Mouse (Mus musculus): ENCODE measurements around the gene Mavs. TPM values are rescaled to one million over a fixed set of nuclear protein-coding genes. Genes with fewer than 3 reads are reported as not detected.
"Not testable (repeated sequence)": the region's sequence is repeated elsewhere in the genome, so short reads cannot be mapped to it uniquely, and the experiment has no call there.

The Mavs gene
- polyA plus RNA-seq, 1 experiment from 2014 or later: 32.0 TPM

DNA sequence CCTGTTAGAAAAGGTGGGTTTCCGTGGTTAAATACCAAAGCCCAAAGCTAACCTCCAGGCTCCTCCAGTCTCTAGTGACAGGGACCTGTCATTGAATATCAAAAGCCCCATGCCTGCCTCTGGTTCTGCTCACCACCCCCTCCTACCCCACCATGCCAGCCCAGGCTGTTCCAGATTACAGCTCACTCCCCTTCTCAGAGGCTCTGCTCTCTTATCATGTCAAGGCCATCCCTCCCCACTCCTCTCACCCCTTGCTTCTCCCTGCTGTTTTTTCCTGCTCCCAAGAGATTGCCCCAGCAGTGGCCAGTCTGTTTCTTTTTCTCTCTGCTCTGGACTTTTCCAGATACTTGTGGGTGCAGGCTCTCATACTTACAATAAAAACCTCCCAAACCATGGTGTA lies 10.3 kb upstream of the Mavs start:
- Histone ChIP-seq H3K4me3 (ENCODE audit: low read depth, low read length) (no peak overlapping the region), H3K4me1 (ENCODE audit: control insufficient read depth, low read depth, low read length) (peaks cover 39% of the 10 kb centered on the region), H3K27me3 (ENCODE audit: control insufficient read depth, insufficient read depth, low read depth, low read length) (no peaks in the 10 kb centered on the region), H3K4me2 (ENCODE audit: low read depth, low read length) (peak overlapping the region; percentile 47), H3K9ac (ENCODE audit: low read depth, low read length) (peak overlapping the region; percentile 54), H3K36me3 (ENCODE audit: control insufficient read depth, insufficient read depth) (no peaks in the 10 kb centered on the region), H3K9me3 (replicated peaks; ENCODE audit: control insufficient read depth, low read length) (no peaks in the 10 kb centered on the region), H3K27ac (ENCODE audit: low read length) (peak overlapping the region; percentile 96)
- 35% methylated on average over 1 of the region's 1 CpGs for WGBS (ENCODE audit: insufficient replicate concordance)
- peak; percentile 99 for ATAC-seq (ENCODE audit: low read depth)

DNA sequence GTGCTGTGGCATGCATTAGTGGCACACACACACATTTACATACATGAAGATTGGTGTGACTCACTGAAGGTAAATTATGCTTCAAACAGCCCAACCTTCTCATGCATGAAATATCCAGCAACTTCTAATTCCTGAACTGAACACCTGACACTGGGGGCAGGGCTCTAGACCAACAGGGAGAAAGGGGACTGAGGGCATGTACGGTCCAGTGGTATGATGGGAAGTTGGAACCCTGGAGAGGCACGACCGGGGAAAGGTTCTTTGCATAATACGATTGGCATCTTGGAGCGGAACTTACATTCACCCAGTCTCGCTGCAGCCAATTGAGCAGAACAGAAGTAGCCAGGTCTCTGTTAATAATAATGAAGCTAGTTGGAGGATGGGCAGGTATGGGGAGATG lies 8.7 kb upstream of the Mavs start:
- ATAC-seq (ENCODE audit: low read depth): no peak
- Histone ChIP-seq H3K27me3 (ENCODE audit: control insufficient read depth, insufficient read depth, low read depth, low read length) (no peaks in the 10 kb centered on the region), H3K36me3 (ENCODE audit: control insufficient read depth, insufficient read depth) (no peaks in the 10 kb centered on the region), H3K9me3 (replicated peaks; ENCODE audit: control insufficient read depth, low read length) (no peaks in the 10 kb centered on the region), H3K4me2 (ENCODE audit: low read depth, low read length) (no peak overlapping the region), H3K27ac (ENCODE audit: low read length) (peak overlapping the region; percentile 43; the same call in 1 of the 2 replicates), H3K9ac (ENCODE audit: low read depth, low read length) (no peak overlapping the region), H3K4me1 (ENCODE audit: control insufficient read depth, low read depth, low read length) (peaks cover 39% of the 10 kb centered on the region), H3K4me3 (ENCODE audit: low read depth, low read length) (no peak overlapping the region)
- 90% methylated on average over 6 of the region's 6 CpGs for WGBS (ENCODE audit: insufficient replicate concordance)

DNA sequence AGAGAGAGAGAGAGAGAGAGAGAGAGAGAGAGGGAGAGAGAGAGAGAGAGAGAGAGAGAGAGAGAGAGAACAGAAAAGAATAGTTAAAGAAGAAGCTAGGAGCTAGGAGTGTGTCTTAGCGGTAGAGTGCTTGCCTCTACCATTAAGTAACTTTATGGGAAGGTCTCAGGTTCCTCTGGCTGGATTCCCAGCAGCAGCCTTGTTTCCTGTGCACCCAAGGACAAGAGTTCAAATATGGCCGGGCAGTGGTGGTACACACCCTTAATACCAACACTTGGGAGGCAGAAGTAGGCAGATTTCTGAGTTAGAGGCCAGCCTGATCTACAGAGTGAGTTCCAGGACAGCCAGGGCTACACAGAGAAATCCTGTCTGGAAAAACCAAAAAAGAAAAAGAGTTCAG lies 7.2 kb upstream of the Mavs start:
- peaks cover 37% of the 10 kb centered on the region for H3K4me1 ChIP-seq (ENCODE audit: control insufficient read depth, low read depth, low read length)
- not testable (repeated sequence) for H3K36me3 ChIP-seq (ENCODE audit: control insufficient read depth, insufficient read depth); H3K4me2 ChIP-seq (ENCODE audit: low read depth, low read length); H3K9me3 ChIP-seq (replicated peaks; ENCODE audit: control insufficient read depth, low read length); H3K27ac ChIP-seq (ENCODE audit: low read length); H3K4me3 ChIP-seq (ENCODE audit: low read depth, low read length); H3K27me3 ChIP-seq (ENCODE audit: control insufficient read depth, insufficient read depth, low read depth, low read length); H3K9ac ChIP-seq (ENCODE audit: low read depth, low read length); ATAC-seq (ENCODE audit: low read depth)
- WGBS (ENCODE audit: insufficient replicate concordance): 60% methylated on average over 2 of the region's 2 CpGs

DNA sequence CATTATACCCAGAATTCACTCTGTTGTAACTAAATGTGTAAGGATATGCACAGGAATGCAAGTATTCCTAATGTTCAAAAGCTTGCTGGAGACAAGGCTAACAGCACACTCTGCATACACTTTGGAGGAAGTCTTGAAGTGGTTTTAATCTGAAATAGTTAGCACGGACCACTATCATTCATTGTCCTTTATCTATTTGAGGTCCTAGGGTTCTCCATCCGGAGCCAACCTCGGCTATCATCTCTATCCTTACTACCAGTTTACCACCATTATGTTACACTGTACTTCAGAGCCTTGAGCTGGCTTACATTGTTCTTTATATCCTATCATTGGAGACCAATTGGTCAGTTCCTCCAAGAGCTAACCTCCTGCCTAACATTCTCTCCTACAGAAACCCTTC lies 6.6 kb upstream of the Mavs start:
- Histone ChIP-seq H3K4me2 (ENCODE audit: low read depth, low read length) (no peak overlapping the region), H3K4me3 (ENCODE audit: low read depth, low read length) (no peak overlapping the region), H3K9me3 (replicated peaks; ENCODE audit: control insufficient read depth, low read length) (no peaks in the 10 kb centered on the region), H3K27me3 (ENCODE audit: control insufficient read depth, insufficient read depth, low read depth, low read length) (no peaks in the 10 kb centered on the region), H3K4me1 (ENCODE audit: control insufficient read depth, low read depth, low read length) (peaks cover 35% of the 10 kb centered on the region), H3K36me3 (ENCODE audit: control insufficient read depth, insufficient read depth) (no peaks in the 10 kb centered on the region), H3K9ac (ENCODE audit: low read depth, low read length) (no peak overlapping the region), H3K27ac (ENCODE audit: low read length) (no peak overlapping the region)
- no peak for ATAC-seq (ENCODE audit: low read depth)
- WGBS (ENCODE audit: insufficient replicate concordance): 49% methylated on average over 3 of the region's 3 CpGs

DNA sequence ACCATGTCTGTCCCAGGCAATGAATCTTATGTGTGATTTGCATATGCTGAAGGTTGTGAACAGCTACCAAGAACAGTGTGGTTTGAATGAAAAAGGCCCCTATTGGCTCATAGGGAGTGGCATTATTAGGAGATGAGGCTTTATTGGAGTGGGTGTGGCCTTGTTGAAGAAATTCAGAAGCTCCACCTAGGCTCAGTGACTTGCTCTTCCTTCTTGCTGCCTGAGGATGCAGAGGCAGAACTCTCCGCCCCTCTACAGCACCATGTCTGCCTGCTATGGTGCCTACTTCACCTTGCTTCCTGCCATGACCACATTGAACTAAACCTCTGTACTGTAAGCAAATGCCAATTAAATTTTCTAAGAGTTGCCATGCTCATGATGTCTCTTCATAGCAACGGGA lies 1.3 kb upstream of the Mavs start:
- WGBS (ENCODE audit: insufficient replicate concordance): 77% methylated on average over 2 of the region's 2 CpGs
- Histone ChIP-seq H3K27ac (ENCODE audit: low read length) (peak overlapping the region; percentile 77), H3K27me3 (ENCODE audit: control insufficient read depth, insufficient read depth, low read depth, low read length) (no peaks in the 10 kb centered on the region), H3K4me3 (ENCODE audit: low read depth, low read length) (no peak overlapping the region), H3K9ac (ENCODE audit: low read depth, low read length) (no peak overlapping the region; the same call in 1 of the 2 replicates), H3K9me3 (replicated peaks; ENCODE audit: control insufficient read depth, low read length) (no peaks in the 10 kb centered on the region), H3K4me2 (ENCODE audit: low read depth, low read length) (peak overlapping the region; percentile 35), H3K36me3 (ENCODE audit: control insufficient read depth, insufficient read depth) (no peaks in the 10 kb centered on the region), H3K4me1 (ENCODE audit: control insufficient read depth, low read depth, low read length) (peaks cover 37% of the 10 kb centered on the region)
- peak; percentile 54 for ATAC-seq (ENCODE audit: low read depth)

DNA sequence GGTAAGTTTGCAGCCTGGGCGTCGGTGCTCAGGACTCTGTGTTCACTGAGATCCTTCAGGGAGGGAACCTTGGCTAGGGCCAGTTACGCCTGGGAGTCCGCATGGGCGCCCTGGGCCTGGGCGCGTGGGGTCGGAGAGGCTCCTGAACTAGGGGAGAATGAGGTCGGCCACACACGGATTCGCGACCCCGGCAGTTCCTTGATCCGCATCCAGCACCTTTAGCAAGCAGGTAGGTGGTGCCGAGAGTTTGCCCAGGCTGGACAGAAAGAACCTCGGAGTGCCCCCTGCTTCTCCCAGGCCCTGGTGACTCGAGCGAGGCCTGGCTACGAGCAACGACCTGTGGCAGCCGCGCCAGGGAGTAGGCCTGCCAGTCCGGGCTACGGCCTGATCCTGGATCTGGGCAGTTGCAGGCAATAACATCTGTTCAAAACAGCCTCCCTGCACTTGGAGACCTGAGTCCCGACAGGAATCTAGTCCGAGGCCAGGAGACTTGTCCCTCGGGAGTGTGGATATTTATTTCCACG lies 326 bp downstream of the Mavs start:
- Histone ChIP-seq H3K27ac (ENCODE audit: low read length) (peak overlapping the region; percentile 83), H3K27me3 (ENCODE audit: control insufficient read depth, insufficient read depth, low read depth, low read length) (no peaks in the 10 kb centered on the region), H3K9ac (ENCODE audit: low read depth, low read length) (peak overlapping the region; percentile 77), H3K9me3 (replicated peaks; ENCODE audit: control insufficient read depth, low read length) (no peaks in the 10 kb centered on the region), H3K4me2 (ENCODE audit: low read depth, low read length) (peak overlapping the region; percentile 87), H3K4me1 (ENCODE audit: control insufficient read depth, low read depth, low read length) (peaks cover 37% of the 10 kb centered on the region), H3K4me3 (ENCODE audit: low read depth, low read length) (peak overlapping the region; percentile 68), H3K36me3 (ENCODE audit: control insufficient read depth, insufficient read depth) (peaks cover 6% of the 10 kb centered on the region)
- ATAC-seq (ENCODE audit: low read depth): peak; percentile 30
- WGBS (ENCODE audit: insufficient replicate concordance): 8% methylated on average over 28 of the region's 28 CpGs

DNA sequence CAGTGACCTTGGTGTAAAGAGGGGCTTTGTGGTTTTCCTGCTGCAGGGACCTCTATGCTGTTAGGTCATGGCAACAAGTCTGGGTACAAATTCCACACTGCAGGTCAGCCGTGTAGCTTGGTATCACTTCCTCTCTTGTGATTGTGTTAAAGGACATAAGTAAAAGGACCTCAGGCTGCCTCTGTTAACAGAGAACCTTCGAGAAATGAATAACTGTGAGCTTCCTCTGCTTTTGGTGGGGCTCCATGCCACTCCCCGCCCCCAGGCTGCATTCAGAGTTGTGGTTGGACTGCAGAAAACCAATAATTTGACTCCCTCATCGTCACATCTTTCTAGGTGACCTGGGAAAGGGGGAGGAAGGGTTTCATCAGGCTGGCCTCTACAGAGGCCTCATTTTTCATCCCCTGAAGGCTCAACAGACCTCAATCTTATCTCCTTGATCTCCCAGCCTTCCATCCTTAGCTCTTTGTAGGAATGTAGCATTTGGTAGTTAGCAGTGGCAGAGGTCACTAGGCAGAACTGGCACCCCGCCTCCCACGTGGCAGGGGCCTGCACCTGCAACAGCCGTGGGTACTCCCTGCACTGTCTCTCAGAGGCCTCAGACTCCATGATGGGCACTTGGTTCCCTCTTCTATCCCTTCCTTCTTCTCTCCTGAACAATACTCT lies 1.2 kb downstream of the Mavs start:
- H3K36me3 ChIP-seq (ENCODE audit: control insufficient read depth, insufficient read depth): peaks cover 10% of the 10 kb centered on the region
- H3K4me3 ChIP-seq (ENCODE audit: low read depth, low read length): peak overlapping the region; percentile 68
- H3K27me3 ChIP-seq (ENCODE audit: control insufficient read depth, insufficient read depth, low read depth, low read length): no peaks in the 10 kb centered on the region
- H3K4me1 ChIP-seq (ENCODE audit: control insufficient read depth, low read depth, low read length): peaks cover 37% of the 10 kb centered on the region
- peak overlapping the region; percentile 77 for H3K9ac ChIP-seq (ENCODE audit: low read depth, low read length)
- no peaks in the 10 kb centered on the region for H3K9me3 ChIP-seq (replicated peaks; ENCODE audit: control insufficient read depth, low read length)
- H3K27ac ChIP-seq (ENCODE audit: low read length): peak overlapping the region; percentile 83
- no peak for ATAC-seq (ENCODE audit: low read depth)
- peak overlapping the region; percentile 87 for H3K4me2 ChIP-seq (ENCODE audit: low read depth, low read length)
- 35% methylated on average over 7 of the region's 7 CpGs for WGBS (ENCODE audit: insufficient replicate concordance)

DNA sequence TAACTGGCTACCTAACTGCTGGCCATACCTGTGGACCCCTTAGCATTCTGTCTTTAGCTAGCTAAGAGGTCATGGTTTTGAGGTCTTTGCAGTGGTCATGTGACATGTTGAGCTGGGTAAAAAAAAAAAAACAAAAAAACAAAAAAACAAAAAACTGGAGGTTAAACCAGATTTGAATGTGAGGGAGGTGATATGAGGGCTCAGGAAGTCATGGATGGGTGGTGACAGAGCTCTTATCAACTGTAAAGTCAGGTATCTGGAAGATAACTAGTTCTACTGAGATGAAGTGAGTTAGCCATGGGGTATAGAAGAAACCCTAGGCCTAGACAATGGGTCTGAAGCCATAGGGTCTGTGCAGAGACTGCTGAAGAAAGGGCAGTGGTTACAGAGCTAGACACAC lies 8.3 kb downstream of the Mavs start:
- 0 out of 2 replicates have a peak overlapping the region, but pooled peaks have one; percentile 18 for H3K27ac ChIP-seq (ENCODE audit: low read length)
- no peaks in the 10 kb centered on the region for H3K27me3 ChIP-seq (ENCODE audit: control insufficient read depth, insufficient read depth, low read depth, low read length)
- H3K4me1 ChIP-seq (ENCODE audit: control insufficient read depth, low read depth, low read length): peaks cover 20% of the 10 kb centered on the region
- H3K9me3 ChIP-seq (replicated peaks; ENCODE audit: control insufficient read depth, low read length): no peaks in the 10 kb centered on the region
- H3K4me2 ChIP-seq (ENCODE audit: low read depth, low read length): no peak overlapping the region
- peaks cover 68% of the 10 kb centered on the region for H3K36me3 ChIP-seq (ENCODE audit: control insufficient read depth, insufficient read depth)
- H3K9ac ChIP-seq (ENCODE audit: low read depth, low read length): no peak overlapping the region
- ATAC-seq (ENCODE audit: low read depth): no peak
- no peak overlapping the region for H3K4me3 ChIP-seq (ENCODE audit: low read depth, low read length)

DNA sequence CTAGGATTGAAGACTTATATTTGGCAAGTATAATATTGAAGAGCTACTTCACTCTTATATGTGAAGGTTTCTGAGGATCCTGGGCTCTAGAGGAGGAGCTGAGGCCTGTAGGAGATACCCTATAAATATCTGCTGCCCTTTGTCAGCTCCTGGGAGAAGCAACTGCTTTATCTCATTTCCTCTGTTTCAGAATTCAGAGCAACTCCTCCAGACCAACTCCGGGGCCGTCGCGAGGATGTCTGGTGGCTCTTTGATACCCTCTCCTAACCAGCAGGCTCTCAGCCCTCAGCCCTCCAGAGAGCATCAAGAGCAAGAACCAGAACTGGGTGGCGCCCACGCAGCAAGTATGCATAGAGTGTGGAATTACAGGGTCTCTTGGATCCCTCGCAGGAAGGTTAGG lies 9.1 kb downstream of the Mavs start:
- no peak for ATAC-seq (ENCODE audit: low read depth)
- Histone ChIP-seq H3K4me2 (ENCODE audit: low read depth, low read length) (no peak overlapping the region), H3K27me3 (ENCODE audit: control insufficient read depth, insufficient read depth, low read depth, low read length) (no peaks in the 10 kb centered on the region), H3K9ac (ENCODE audit: low read depth, low read length) (no peak overlapping the region), H3K9me3 (replicated peaks; ENCODE audit: control insufficient read depth, low read length) (no peaks in the 10 kb centered on the region), H3K36me3 (ENCODE audit: control insufficient read depth, insufficient read depth) (peaks cover 74% of the 10 kb centered on the region), H3K4me1 (ENCODE audit: control insufficient read depth, low read depth, low read length) (peaks cover 20% of the 10 kb centered on the region), H3K4me3 (ENCODE audit: low read depth, low read length) (no peak overlapping the region), H3K27ac (ENCODE audit: low read length) (no peak overlapping the region)
- WGBS (ENCODE audit: insufficient replicate concordance): 31% methylated on average over 7 of the region's 7 CpGs

Data from liver, embryonic 16.5 days (tissue).